Mouse (Mus musculus) cortical plate, adult 2 months (tissue): ENCODE data around the gene Cachd1. TPM values are rescaled to one million over a fixed set of nuclear protein-coding genes. Genes with fewer than 3 reads are reported as not detected.

Experiments used
- H3K27ac ChIP-seq: fragments of 200-500 bp; 2 replicates; pipeline ENCODE4 v1.5.1; 2012; ENCODE audit warnings: low read length, control low read depth, inconsistent platforms; ENCODE audit not compliant: insufficient read depth
- H3K4me1 ChIP-seq: fragments of 200-500 bp; 2 replicates; pipeline ENCODE4 v1.6.1; 2011; ENCODE audit warnings: low read length; ENCODE audit not compliant: control insufficient read depth, insufficient read depth
- H3K4me3 ChIP-seq: fragments of 200-500 bp; 2 replicates; pipeline ENCODE4 v1.5.1; 2011; ENCODE audit warnings: mild to moderate bottlenecking, low read length, control low read depth; ENCODE audit not compliant: insufficient read depth
- CTCF ChIP-seq: fragments of 200-500 bp; IDR thresholded peaks from 2 replicates; pipeline ENCODE4 v1.5.1; 2011; ENCODE audit warnings: mild to moderate bottlenecking, control low read depth, low read length; ENCODE audit not compliant: insufficient read depth; ENCODE audit errors: extremely low read depth
- POLR2A ChIP-seq: fragments of 200-500 bp; IDR thresholded peaks from 2 replicates; pipeline ENCODE4 v1.6.1; 2011; ENCODE audit warnings: mild to moderate bottlenecking, low read length, control low read depth; ENCODE audit not compliant: insufficient read depth; ENCODE audit errors: extremely low read depth
- polyA plus RNA-seq: library from polyadenylated mRNA; depleted of rRNA; stranded (reverse); fragments of >200 nt; gene quantifications from 2 replicates; pipeline ENCODE4 v1.2.3, GENCODE M21; 2012

Gene Cachd1
- polyA plus RNA-seq, 1 experiment, result 16.1 TPM

DNA sequence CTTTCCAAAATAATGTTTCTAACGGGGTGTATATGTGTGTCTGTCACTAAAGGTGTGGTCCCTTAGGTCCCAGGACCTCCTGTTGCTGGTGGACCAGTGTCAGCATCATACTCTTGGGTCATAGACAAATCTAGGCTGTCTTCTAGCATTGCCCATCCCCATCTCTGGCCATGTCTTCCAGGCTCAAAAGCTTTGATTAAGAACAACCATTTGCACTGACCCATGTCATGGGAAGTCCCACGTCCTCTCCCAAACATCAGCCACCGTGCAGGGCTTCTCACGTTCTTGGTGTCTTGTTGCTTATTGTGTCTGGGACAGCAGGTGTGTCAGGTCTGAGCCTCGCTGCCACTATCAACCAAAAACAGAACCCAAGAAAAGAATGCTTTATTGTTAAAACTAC lies 219.1 kb downstream of the Cachd1 start:
- no peaks in the 10 kb centered on the region for H3K4me1 ChIP-seq
- H3K4me3 ChIP-seq, result no peak overlapping the region
- TF ChIP-seq POLR2A (no peak), CTCF (no peak)
- no peak overlapping the region for H3K27ac ChIP-seq

DNA sequence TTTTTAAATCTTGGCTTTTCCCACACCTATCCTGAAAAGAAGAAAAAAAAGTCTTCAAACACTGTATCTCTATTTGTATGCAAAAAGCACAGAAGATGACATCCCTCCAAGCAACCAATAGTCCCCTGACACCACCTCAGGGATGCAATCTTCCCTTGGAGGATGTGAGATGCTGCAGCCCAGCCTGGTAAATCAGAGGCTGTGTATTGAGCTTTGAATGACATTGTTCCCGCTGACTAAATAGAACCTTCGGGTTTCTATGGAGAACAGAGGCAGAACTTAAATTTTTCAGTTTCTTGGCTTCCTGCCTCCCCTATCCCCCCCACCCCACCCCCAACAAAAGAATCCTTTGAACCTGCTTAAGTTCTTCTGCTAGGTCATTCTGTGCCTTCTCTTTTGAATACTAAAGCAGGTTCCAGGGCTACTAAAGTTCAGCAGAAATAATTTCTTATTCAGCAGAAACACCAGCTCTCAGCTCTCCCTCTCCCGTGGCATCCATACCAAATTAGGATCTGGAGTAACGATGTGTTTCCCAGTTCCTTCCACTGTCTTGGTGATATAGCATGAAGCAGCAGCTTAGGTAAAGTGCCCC lies 219.7 kb downstream of the Cachd1 start:
- Histone ChIP-seq H3K4me1 (no peaks in the 10 kb centered on the region), H3K4me3 (no peak overlapping the region), H3K27ac (no peak overlapping the region)
- TF ChIP-seq CTCF (no peak), POLR2A (no peak)

DNA sequence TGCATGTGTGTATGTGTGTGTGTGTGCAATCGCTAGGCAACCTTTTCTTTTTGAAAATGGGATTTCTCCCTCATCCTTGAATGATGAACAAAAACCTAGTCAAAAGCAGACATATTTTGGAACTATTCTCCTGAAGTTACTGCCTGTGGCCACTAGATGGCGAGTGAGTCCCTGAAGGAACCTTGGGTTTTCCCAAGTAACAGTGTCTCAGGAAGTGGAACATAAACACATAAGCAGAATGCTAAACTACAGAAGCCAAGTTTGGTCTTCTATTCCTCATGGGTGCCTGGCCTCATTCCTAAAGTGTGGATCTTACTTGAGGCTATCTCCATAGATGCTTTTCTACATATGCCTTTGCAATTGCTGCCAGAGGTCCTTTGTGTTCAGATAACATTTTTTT lies 221.7 kb downstream of the Cachd1 start:
- no peak overlapping the region for H3K4me3 ChIP-seq
- TF ChIP-seq POLR2A (no peak), CTCF (peak; percentile 89)
- no peaks in the 10 kb centered on the region for H3K4me1 ChIP-seq
- H3K27ac ChIP-seq, result no peak overlapping the region

DNA sequence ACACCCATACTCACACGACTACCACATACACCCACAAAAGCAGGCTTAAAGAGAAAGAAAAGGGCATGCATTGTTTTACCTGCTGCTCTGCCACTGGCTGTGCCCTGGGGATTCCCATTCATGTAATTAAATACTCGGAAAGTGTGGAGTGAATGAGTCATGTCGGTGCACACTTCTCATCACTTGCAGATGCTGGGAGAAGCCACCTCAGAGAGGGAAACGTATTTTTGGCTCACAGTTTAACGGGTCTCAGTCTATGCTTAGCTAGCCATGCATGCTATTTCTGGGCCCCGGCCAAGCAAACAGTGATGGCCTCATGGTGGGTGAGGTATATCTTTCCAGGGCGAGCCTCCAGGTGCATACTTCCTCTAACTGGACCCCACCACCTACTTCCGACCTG lies 222.4 kb downstream of the Cachd1 start:
- TF ChIP-seq CTCF (no peak), POLR2A (no peak)

DNA sequence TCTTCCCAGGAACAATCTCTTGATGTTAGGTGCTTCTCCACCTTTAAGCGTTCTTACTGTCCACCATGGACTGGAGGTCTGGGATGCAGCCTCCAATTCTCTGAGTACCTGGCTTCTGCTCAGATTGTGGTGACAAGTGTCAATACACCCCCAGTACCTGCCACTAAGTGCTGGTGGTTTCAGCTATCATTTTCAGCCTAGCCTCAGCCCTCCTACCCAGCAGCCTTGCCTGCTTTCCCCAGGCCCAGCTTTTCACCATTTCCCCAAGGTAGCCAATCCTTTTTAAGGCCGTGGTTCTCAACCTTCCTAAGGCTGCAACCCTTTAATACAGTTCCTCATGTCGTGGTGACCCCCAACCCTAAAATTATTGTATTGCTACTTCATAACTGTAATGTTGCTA lies 224.1 kb downstream of the Cachd1 start:
- Histone ChIP-seq H3K4me3 (no peak overlapping the region), H3K4me1 (no peaks in the 10 kb centered on the region), H3K27ac (no peak overlapping the region)
- no peak for TF ChIP-seq POLR2A
- no peak for TF ChIP-seq CTCF

More for the DNA sequence above, 222.4 kb downstream of the Cachd1 start:
- no peak overlapping the region for H3K4me3 ChIP-seq
- H3K27ac ChIP-seq, result no peak overlapping the region
- no peaks in the 10 kb centered on the region for H3K4me1 ChIP-seq

DNA sequence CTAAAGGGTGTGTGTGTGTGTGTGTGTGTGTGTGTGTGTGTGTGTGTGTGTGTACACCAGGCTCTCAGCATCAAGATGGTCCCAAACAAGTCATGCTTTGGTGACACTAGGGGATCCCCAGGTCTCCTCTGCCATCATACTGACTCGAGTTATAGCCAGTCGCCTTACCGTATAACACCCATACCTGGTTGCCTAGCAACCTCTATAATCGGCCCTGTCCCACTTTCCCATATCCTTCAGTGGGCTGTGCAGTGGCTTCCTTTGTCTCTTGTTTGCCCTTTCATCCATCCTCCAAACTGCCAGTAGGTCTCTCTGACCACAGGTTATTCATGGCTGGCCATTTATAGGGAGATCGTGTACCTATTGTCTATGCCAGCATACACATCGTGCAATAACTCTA lies 224.6 kb downstream of the Cachd1 start:
- TF ChIP-seq POLR2A (no peak), CTCF (no peak)
- Histone ChIP-seq H3K4me1 (no peaks in the 10 kb centered on the region), H3K4me3 (no peak overlapping the region), H3K27ac (no peak overlapping the region)

DNA sequence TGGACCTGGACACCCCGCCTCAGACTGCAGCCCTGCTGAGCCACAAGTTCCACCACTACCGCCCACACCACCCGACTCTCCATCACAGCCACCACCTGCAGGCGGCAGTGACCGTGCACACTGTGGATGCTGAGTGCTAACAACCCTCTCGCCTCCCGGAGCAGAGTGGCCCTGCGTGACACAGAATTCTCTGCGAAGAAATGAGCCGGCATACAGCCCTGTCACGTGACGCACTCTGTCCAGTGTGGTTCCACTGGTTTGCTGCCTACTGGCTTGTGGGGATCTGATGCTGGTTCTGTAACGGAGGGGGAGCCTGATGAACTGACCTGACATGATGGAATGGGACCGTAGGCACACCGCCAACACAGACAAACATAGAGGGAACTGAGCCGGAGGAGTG lies 226.5 kb downstream of the Cachd1 start:
- H3K4me3 ChIP-seq, result no peak overlapping the region
- no peaks in the 10 kb centered on the region for H3K4me1 ChIP-seq
- H3K27ac ChIP-seq, result no peak overlapping the region
- TF ChIP-seq POLR2A (no peak), CTCF (no peak)

DNA sequence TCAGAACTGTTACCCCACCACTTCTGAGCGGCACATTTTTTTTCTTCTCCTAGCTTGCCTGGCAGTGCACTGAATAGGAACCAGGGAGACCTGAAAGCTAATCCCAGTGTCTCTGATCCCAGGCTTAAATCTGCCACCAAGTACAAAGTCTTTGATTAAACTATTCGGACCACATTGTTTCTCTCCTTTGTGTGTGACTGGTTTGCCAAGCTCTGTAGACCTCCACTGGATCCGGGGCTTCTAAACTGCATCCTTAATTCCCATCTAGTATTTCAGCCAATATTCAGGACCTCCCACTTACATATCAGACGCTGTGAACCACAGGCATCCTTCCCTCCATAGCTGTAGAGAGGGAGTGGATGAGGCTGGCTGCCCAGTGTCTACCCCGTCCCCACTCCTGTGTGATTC lies 231.9 kb downstream of the Cachd1 start:
- Histone ChIP-seq H3K27ac (no peak overlapping the region), H3K4me3 (no peak overlapping the region), H3K4me1 (no peaks in the 10 kb centered on the region)
- TF ChIP-seq CTCF, result no peak
- no peak for TF ChIP-seq POLR2A

DNA sequence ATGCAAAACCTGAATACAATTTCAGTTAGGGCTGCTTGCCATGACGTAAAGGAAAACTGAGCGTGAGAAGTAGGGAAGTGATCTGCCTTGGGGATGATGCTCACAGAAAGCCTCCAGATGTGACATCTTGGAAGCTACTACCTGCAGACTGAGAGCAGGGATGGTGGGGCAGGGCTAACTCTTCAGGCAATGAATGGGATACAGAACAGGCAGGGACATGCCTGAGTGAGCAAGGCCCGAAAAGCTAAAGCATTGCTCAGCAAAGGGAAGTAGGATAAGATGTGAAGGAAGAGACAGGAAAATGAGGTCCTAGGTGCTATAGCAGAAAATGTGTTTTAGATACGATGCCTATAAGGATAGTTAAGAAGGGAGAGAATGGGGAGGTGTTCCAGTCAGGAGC lies 232.6 kb downstream of the Cachd1 start:
- H3K4me1 ChIP-seq, result no peaks in the 10 kb centered on the region
- TF ChIP-seq CTCF (no peak), POLR2A (no peak)
- no peak overlapping the region for H3K4me3 ChIP-seq
- no peak overlapping the region for H3K27ac ChIP-seq

DNA sequence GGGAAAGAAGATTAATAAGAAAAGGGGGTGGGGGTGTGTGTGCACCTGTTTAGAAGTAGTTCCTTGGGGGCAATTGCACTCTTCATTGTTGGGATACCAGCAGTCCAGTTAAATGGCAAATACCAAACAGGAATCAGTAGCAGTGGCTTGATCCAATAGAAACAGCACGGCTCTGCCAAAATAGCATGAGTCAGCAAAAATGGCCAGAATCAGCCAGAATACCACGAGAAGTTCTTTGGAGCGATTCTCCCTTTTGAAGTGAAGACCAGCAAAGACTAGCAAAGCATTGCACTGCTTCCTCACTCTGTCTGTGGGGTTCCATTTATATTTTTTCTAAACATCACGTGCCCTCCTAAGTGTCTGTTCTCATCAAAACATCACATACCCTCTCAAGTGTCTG lies 241.3 kb downstream of the Cachd1 start:
- Histone ChIP-seq H3K4me1 (no peaks in the 10 kb centered on the region), H3K27ac (no peak overlapping the region), H3K4me3 (no peak overlapping the region)
- TF ChIP-seq CTCF, result no peak
- no peak for TF ChIP-seq POLR2A

DNA sequence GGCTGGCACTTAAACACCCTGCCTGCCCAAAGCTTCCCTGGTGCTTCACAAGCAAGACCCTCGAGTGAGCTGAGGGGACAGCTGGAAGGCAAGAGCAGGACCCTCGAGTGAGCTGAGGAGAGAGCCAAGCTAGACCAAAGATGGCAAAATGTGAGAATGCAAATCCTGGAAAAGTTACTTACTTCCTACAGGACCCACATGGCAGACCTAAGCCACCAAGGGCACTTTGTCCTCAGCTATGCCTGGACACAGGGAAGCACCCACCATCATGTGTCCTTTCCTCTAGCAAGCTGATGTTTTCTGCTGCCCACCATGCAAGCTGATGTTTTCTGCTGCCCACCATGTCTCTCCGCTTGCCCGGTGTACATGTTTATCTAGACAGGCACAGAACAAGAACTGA lies 244.1 kb downstream of the Cachd1 start, which contains the start of gene Gm10577:
TSS of gene Gm10577 (minus strand) at position 101 of the 400 bp plus-strand sequence.
- no peak within 1 kb of the TSS for H3K27ac ChIP-seq
- TF ChIP-seq POLR2A (no peak), CTCF (no peak)
- H3K4me3 ChIP-seq, result no peak within 1 kb of the TSS
- no peaks in the 10 kb centered on the region for H3K4me1 ChIP-seq

DNA sequence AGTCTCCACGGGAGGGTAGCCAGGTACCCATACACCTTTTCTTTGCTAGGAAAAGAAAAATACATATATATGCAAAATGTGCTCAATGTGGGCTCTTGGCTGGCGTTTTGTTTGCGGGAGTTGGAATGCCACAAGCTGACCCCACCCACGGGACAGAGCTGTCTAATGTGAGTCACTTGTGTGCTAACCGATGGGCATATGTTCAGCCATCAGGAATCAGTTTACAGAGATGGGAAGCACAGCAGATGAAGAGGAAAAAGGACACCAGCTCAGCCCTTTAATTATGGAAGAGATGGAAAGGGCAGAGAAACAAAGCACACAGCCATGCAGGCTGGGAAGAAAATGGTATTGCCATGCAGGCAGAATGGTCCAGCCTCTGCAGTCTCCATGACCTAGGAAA lies 250.1 kb downstream of the Cachd1 start:
- Histone ChIP-seq H3K4me1 (0 out of 2 replicates have a peak, but pooled peaks cover 1% of the 10 kb centered on the region), H3K4me3 (no peak overlapping the region), H3K27ac (no peak overlapping the region)
- TF ChIP-seq POLR2A (no peak), CTCF (no peak)
